Mouse (Mus musculus) heart, embryonic 13.5 days (tissue): ENCODE results near the gene Wdr89. TPM values are rescaled to one million over a fixed set of nuclear protein-coding genes. Genes with fewer than 3 reads are reported as not detected.
A peak's percentile ranks its signal among the peaks of the same experiment; 100 is the strongest.
"Not testable (repeated sequence)": the region's sequence is repeated elsewhere in the genome, so short reads cannot be mapped to it uniquely, and the experiment has no call there.

ENCODE experiments used
- ATAC-seq: fragments of 200-750 bp; cut with Nextera tagmentation; 2 replicates; pipeline ENCODE4 v1.8.0; 2017; ENCODE audit warnings: moderate TSS enrichment; ENCODE audit not compliant: insufficient number of reproducible peaks, low FRiP score, low TSS enrichment; ENCODE audit errors: extremely low read depth
- H3K27ac ChIP-seq: fragments of 300-500 bp; sonication (generic); replicated peaks from 2 replicates; pipeline ENCODE4 v1.5.1; 2015; ENCODE audit warnings: moderate library complexity, mild to moderate bottlenecking, inconsistent platforms
- H3K27me3 ChIP-seq: fragments of 300-500 bp; sonication (generic); replicated peaks from 2 replicates; pipeline ENCODE4 v1.6.1; 2015; ENCODE audit warnings: mild to moderate bottlenecking, inconsistent platforms
- H3K36me3 ChIP-seq: fragments of 300-500 bp; sonication (generic); 2 replicates; pipeline ENCODE4 v1.6.1; 2015; ENCODE audit warnings: mild to moderate bottlenecking, inconsistent platforms
- H3K4me1 ChIP-seq: fragments of 300-500 bp; sonication (generic); 2 replicates; pipeline ENCODE4 v1.6.1; 2015; ENCODE audit warnings: inconsistent platforms
- H3K4me2 ChIP-seq: fragments of 300-500 bp; sonication (generic); 2 replicates; pipeline ENCODE4 v1.6.1; 2015; ENCODE audit warnings: inconsistent platforms, mild to moderate bottlenecking, moderate library complexity
- H3K4me3 ChIP-seq: fragments of 300-500 bp; sonication (generic); 2 replicates; pipeline ENCODE4 v1.5.1; 2015; ENCODE audit warnings: moderate library complexity, mild to moderate bottlenecking, inconsistent platforms
- H3K9ac ChIP-seq: fragments of 300-500 bp; sonication (generic); 2 replicates; pipeline ENCODE4 v1.6.1; 2015; ENCODE audit warnings: inconsistent platforms, mild to moderate bottlenecking, moderate library complexity
- H3K9me3 ChIP-seq: fragments of 300-500 bp; sonication (generic); 2 replicates; pipeline ENCODE4 v1.6.1; 2016; ENCODE audit warnings: inconsistent platforms
- WGBS: fragments of 180-500 bp; shearing (Covaris S2); methylation state at CpG from one replicate; pipeline ENCODE4 v1.1.7; 2015; ENCODE audit warnings: mixed read lengths; 5-methylcytosine and 5-hydroxymethylcytosine counted together
- polyA plus RNA-seq: library from polyadenylated mRNA; unstranded; fragments of >200 nt; fragmentation: Nextera tagmentation; extraction: Ambion mirVana; gene quantifications from 2 replicates; pipeline ENCODE4 v1.2.1, GENCODE M21; 2015

Gene Wdr89
- 7.5 and 8.3 TPM in 2 replicates for polyA plus RNA-seq

DNA sequence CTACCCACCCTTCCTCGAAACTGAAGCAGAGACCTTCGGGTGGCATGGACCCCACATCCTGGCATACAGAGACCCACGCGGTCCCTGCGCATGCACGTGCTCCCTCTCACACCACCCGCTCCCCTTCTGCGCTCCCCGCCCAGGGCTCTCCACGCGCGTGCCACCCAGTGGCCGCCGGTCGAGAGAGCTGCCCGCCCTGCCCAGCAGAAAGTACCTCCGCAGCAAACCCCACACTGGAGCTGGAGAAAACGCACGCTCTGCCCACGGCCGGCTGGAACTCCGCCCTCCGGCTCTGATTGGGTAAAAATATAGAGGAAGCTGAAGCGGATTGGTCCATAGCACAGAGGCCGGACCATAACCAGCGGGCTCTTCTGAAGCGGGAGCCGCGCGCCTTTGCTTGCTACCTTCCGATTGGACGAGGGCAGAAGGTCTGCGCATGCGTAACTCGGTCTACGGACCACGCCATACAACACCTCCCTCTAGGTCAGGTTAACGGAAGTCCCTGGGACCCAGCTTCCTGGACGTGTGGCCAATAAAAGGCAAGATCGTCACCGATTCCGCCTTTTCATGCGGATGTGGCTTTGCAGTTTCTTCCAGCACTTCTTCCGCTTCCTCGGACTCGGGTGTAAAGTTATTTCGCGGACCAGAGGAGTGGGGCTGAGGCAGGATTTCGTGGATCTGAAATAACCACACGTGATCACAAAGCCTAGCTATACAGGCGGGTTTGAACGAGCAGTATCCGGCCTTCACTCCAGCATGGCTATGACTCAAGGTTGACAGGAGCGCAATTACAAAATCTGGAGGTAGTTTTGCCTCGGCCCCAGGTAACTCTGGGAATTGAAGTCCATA lies at the start of gene Wdr89:
Gene Wdr89 (minus strand): TSS at position 280 of the 849 bp plus-strand sequence.
- H3K27ac ChIP-seq, result peak within 1 kb of the TSS; percentile 92
- peaks cover 17% of the 10 kb centered on the region for H3K4me1 ChIP-seq
- ATAC-seq, result peak; percentile 99
- H3K27me3 ChIP-seq, result no peaks in the 10 kb centered on the region
- WGBS, result under 1% methylated on average over 55 of the region's 55 CpGs
- H3K4me2 ChIP-seq, result peak within 1 kb of the TSS; percentile 92
- peak within 1 kb of the TSS; percentile 82 for H3K4me3 ChIP-seq
- no peaks in the 10 kb centered on the region for H3K9me3 ChIP-seq
- peak within 1 kb of the TSS; percentile 90 for H3K9ac ChIP-seq
- H3K36me3 ChIP-seq, result no peaks in the 10 kb centered on the region

DNA sequence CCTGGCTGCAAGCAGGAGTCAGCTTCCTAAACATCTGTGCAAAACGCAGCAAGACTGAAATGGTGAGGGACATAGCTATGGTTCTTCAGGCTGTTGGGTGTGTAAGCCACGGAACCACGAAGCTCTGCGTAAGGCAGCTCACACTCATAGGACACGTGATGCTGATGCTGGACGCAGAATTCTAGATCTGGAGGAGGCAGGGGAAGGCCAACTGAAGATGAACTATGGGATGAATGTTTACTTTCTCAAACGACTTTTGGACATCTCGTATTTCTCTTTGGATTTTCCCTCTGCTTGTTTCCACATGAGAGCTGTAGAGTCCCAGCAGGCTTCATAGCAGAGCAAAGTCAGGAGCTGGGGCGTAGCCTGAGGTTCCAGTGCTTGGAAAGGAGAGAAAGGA lies 44.3 kb upstream of the Wdr89 start:
- no peak overlapping the region for H3K9ac ChIP-seq
- WGBS, result 78% methylated on average over 9 of the region's 9 CpGs
- no peak overlapping the region for H3K4me2 ChIP-seq
- peaks cover 24% of the 10 kb centered on the region for H3K36me3 ChIP-seq
- no peak overlapping the region for H3K27ac ChIP-seq
- no peak overlapping the region for H3K4me3 ChIP-seq
- H3K4me1 ChIP-seq, result no peaks in the 10 kb centered on the region
- no peak for ATAC-seq
- no peaks in the 10 kb centered on the region for H3K27me3 ChIP-seq
- no peaks in the 10 kb centered on the region for H3K9me3 ChIP-seq

GRCm38 (mm10) chr12:75712905-75713304 lies 43.6 kb upstream of the Wdr89 start:
- H3K9me3 ChIP-seq, H3K4me2 ChIP-seq, H3K27me3 ChIP-seq, H3K4me1 ChIP-seq, ATAC-seq, H3K4me3 ChIP-seq, H3K27ac ChIP-seq, H3K9ac ChIP-seq: not testable (repeated sequence)
- WGBS, result 84% methylated on average over 7 of the region's 7 CpGs
- H3K36me3 ChIP-seq, result peaks cover 24% of the 10 kb centered on the region

DNA sequence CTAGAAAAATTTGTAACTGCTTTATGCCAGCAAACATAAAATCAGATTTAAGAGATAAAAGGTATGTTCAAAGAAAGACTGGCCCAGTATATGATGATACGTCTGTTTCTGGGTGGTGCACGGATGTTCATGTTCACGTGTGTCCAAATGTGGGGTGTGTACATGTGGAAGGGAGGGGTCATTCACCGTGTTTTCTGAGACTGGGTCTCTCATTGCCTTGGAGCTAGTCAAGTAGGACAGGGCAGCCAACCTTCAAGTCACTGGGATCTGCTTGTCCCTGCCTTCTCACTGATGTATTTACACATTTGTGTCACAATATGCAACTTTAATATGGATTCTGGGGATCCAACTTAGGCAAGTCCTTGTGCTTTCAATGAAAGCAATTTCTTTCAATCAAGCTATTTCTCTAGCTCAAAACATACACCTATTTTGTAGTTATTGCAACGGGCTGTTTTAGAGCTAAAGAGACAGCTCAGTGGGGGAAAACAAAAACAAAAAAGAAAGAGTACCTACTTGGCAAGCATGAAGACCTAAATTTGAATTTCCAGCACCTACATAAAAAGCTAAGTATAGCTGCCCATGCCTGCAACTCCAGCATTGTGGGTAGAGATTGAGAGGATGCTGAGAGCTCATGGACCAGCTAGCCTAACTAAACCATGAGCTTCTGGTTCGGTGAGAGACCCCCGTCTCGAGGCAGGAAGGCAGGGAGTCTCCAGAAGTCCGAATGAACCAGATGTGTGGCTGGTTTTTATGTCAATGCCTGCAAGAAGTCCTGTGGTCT lies 41.4 kb upstream of the Wdr89 start:
- Histone ChIP-seq H3K9me3 (no peaks in the 10 kb centered on the region), H3K27me3 (no peaks in the 10 kb centered on the region), H3K9ac (no peak overlapping the region), H3K4me1 (no peaks in the 10 kb centered on the region), H3K27ac (no peak overlapping the region), H3K4me3 (no peak overlapping the region), H3K4me2 (no peak overlapping the region), H3K36me3 (peaks cover 15% of the 10 kb centered on the region)
- 83% methylated on average over 9 of the region's 9 CpGs for WGBS
- no peak for ATAC-seq

- H3K36me3 ChIP-seq, result peaks cover 9% of the 10 kb centered on the region
- H3K27me3 ChIP-seq, result no peaks in the 10 kb centered on the region
- WGBS, result 77% methylated on average over 2 of the region's 2 CpGs
- no peak for ATAC-seq
- no peak overlapping the region for H3K4me2 ChIP-seq
- no peak overlapping the region for H3K9ac ChIP-seq
- no peaks in the 10 kb centered on the region for H3K4me1 ChIP-seq
- H3K4me3 ChIP-seq, result no peak overlapping the region
- H3K27ac ChIP-seq, result no peak overlapping the region
- no peaks in the 10 kb centered on the region for H3K9me3 ChIP-seq
These were observed 40.2 kb upstream of the Wdr89 start for GRCm38 (mm10) chr12:75709506-75709905.

GRCm38 (mm10) chr12:75706670-75707069 lies 37.3 kb upstream of the Wdr89 start:
- Histone ChIP-seq H3K27me3 (no peaks in the 10 kb centered on the region), H3K4me3 (no peak overlapping the region), H3K4me1 (peaks cover 9% of the 10 kb centered on the region), H3K4me2 (no peak overlapping the region), H3K27ac (no peak overlapping the region), H3K36me3 (no peaks in the 10 kb centered on the region), H3K9ac (no peak overlapping the region), H3K9me3 (no peaks in the 10 kb centered on the region)
- 82% methylated on average over 7 of the region's 7 CpGs for WGBS
- no peak for ATAC-seq

DNA sequence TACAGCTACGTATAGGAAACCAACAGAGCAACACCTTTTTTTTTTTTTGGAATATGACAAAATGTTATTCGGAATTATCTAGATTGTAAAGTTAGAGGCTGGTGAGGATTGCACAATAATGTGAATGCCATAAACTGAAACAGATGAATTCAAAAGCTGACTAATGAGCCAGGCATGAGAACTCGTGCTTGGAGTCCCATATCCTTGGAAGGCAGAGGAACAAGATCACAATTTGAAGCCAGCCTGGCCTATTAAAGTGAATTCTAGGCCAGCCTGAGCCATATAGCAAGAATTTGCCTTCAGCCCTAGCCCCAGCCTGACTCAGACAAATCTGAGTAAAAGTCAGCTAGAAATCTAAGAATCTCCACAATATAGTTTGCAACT lies 33.4 kb upstream of the Wdr89 start:
- no peaks in the 10 kb centered on the region for H3K27me3 ChIP-seq
- no peak overlapping the region for H3K4me3 ChIP-seq
- H3K4me1 ChIP-seq, result peaks cover 17% of the 10 kb centered on the region
- H3K9ac ChIP-seq, result no peak overlapping the region
- H3K9me3 ChIP-seq, result peaks cover 10% of the 10 kb centered on the region
- no peaks in the 10 kb centered on the region for H3K36me3 ChIP-seq
- ATAC-seq, result no peak
- 68% methylated on average over 3 of the region's 3 CpGs for WGBS
- peak overlapping the region; percentile 67; the same call in 1 of the 2 replicates for H3K4me2 ChIP-seq
- H3K27ac ChIP-seq, result 0 out of 2 replicates have a peak overlapping the region, but pooled peaks have one; percentile 1

DNA sequence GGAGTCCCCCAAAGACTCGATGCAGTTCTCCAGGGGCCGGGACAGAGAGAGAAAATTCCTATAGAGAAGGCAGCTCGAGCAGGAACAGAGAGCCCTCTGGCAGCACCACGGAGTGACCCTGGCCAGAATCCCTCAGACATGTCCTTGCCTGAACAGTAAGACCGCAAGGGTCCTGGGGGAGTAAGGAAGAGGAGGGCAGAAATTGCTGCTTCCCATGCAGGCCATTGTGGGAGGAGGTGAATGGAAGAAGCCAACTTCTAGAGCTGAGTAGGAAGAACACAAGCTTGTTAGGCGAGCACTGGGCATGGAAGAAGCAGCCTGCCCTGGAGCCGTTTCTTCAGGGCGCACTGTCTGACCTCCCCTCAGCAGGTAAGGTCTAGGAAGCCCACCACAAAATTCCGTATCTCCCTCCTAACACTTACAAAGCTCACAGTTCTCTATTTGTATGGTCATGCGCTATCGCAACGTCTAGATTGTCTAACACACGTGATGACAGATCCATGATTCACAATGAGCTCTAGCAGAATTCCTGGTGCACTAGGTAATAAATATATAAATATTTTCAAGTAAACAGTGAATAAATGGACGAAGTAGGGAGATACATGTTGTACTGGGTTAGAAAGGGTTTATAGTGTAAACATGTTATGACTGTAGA lies 32.9 kb upstream of the Wdr89 start:
- H3K36me3 ChIP-seq, result no peaks in the 10 kb centered on the region
- H3K4me2 ChIP-seq, result peak overlapping the region; percentile 67
- no peak for ATAC-seq
- H3K27me3 ChIP-seq, result no peaks in the 10 kb centered on the region
- peaks cover 17% of the 10 kb centered on the region for H3K4me1 ChIP-seq
- peaks cover 11% of the 10 kb centered on the region for H3K9me3 ChIP-seq
- peak overlapping the region; percentile 41 for H3K4me3 ChIP-seq
- H3K9ac ChIP-seq, result peak overlapping the region; percentile 77
- 39% methylated on average over 14 of the region's 14 CpGs for WGBS
- H3K27ac ChIP-seq, result peak overlapping the region; percentile 79

DNA sequence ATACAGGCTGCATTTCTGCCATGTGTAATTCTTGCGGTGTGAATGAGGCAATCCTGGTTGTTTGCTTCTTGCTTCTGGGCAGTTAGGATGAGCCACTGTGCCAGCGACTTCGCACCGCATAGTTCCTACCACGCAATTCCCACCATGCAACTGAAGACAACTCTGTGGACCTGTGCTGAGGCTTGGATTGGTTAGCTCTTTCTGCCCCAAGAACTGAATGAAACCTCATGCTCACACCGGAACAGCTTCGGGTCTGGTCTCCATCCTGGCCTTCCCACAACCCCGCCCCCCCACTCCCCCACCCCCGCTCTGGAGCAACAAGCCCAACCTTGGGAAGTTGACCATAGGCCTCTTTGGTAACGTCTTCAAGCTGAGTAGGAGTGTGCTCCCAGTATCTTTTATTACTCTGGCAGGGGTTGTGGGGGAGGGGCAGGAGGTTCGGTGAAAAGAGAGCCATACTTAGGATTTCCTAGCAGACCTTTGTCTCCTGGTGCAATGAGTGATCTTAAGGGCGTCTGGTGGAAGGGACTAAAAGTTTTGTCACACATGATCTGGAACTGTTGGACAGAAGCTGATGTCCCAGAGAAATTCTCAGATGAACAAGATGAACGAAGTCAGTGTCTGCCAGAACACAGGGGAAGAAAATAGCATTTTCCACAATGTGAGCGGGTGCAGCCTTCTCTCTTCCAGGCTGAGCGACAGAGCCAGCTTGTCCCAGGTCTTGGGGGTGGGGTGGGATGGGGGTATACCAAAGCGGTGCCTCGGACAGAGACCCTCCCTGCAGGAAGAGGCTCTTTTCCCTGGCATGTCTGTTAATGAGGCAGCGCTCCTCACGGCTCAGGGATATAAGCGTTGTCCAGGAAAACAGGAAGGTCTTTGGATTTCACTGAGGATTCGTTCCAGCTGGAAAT lies 32.1 kb upstream of the Wdr89 start:
- Histone ChIP-seq H3K27ac (peak overlapping the region; percentile 79), H3K4me3 (peak overlapping the region; percentile 41), H3K9me3 (peaks cover 11% of the 10 kb centered on the region), H3K4me1 (peaks cover 17% of the 10 kb centered on the region), H3K9ac (peak overlapping the region; percentile 77), H3K4me2 (peak overlapping the region; percentile 67), H3K36me3 (no peaks in the 10 kb centered on the region), H3K27me3 (no peaks in the 10 kb centered on the region)
- WGBS, result 27% methylated on average over 21 of the region's 21 CpGs
- ATAC-seq, result no peak

- peaks cover 11% of the 10 kb centered on the region for H3K9me3 ChIP-seq
- no peak overlapping the region for H3K4me2 ChIP-seq
- no peak overlapping the region for H3K27ac ChIP-seq
- WGBS, result 85% methylated on average over 3 of the region's 3 CpGs
- no peaks in the 10 kb centered on the region for H3K36me3 ChIP-seq
- no peak overlapping the region for H3K4me3 ChIP-seq
- ATAC-seq, result no peak
- peaks cover 17% of the 10 kb centered on the region for H3K4me1 ChIP-seq
- H3K27me3 ChIP-seq, result no peaks in the 10 kb centered on the region
- no peak overlapping the region for H3K9ac ChIP-seq
These were observed 29.4 kb upstream of the Wdr89 start for GRCm38 (mm10) chr12:75698692-75699091.
